Mouse (Mus musculus): ENCODE measurements at regions not wholly inside any gene's neighbourhood (a gene's known extent, or its start where the extent isn't known, plus 50 kb on each side); places are given as distances from the start of the nearest gene placed in this dataset.

GRCm38 (mm10) chr2:64534344-64534743, 436.5 kb upstream of the Fign start:
- Histone ChIP-seq H3K36me3 (no peaks in the 10 kb centered on the region), H3K9me3 (replicated peaks) (no peaks in the 10 kb centered on the region), H3K4me1 (0 out of 2 replicates have a peak, but pooled peaks cover 4% of the 10 kb centered on the region), H3K27me3 (replicated peaks) (no peaks in the 10 kb centered on the region), H3K27ac (replicated peaks) (no peak overlapping the region), H3K9ac (replicated peaks) (no peak overlapping the region), H3K4me2 (peak overlapping the region; percentile 26; the same call in 1 of the 2 replicates), H3K4me3 (replicated peaks) (no peak overlapping the region)
- ATAC-seq (ENCODE audit: low FRiP score), result no peak
- 47% methylated on average over 2 of the region's 2 CpGs for WGBS

GRCm38 (mm10) chr2:64522722-64523121, 424.9 kb upstream of the Fign start:
- H3K36me3 ChIP-seq, result no peaks in the 10 kb centered on the region
- H3K9me3 ChIP-seq (replicated peaks), result no peaks in the 10 kb centered on the region
- no peak overlapping the region for H3K4me2 ChIP-seq
- no peak for ATAC-seq (ENCODE audit: low FRiP score)
- 39% methylated on average over 3 of the region's 3 CpGs for WGBS
- H3K9ac ChIP-seq (replicated peaks), result no peak overlapping the region
- H3K4me1 ChIP-seq, result no peaks in the 10 kb centered on the region; the same call in 1 of the 2 replicates
- no peaks in the 10 kb centered on the region for H3K27me3 ChIP-seq (replicated peaks)
- no peak overlapping the region for H3K27ac ChIP-seq (replicated peaks)
- H3K4me3 ChIP-seq (replicated peaks), result no peak overlapping the region

- Histone ChIP-seq H3K27ac (replicated peaks) (no peak overlapping the region), H3K4me3 (replicated peaks) (no peak overlapping the region), H3K27me3 (replicated peaks) (no peaks in the 10 kb centered on the region), H3K9ac (replicated peaks) (no peak overlapping the region), H3K4me1 (no peaks in the 10 kb centered on the region; the same call in 1 of the 2 replicates), H3K4me2 (no peak overlapping the region), H3K9me3 (replicated peaks) (no peaks in the 10 kb centered on the region), H3K36me3 (no peaks in the 10 kb centered on the region)
- 36% methylated on average over 3 of the region's 3 CpGs for WGBS
- no peak for ATAC-seq (ENCODE audit: low FRiP score)
Observed at GRCm38 (mm10) chr2:64522233-64522632, 424.4 kb upstream of the Fign start.

- Histone ChIP-seq H3K27me3 (replicated peaks) (no peaks in the 10 kb centered on the region), H3K9me3 (replicated peaks) (0 out of 2 replicates have a peak, but pooled peaks cover 2% of the 10 kb centered on the region), H3K4me3 (replicated peaks) (no peak overlapping the region), H3K36me3 (no peaks in the 10 kb centered on the region), H3K4me2 (no peak overlapping the region), H3K4me1 (no peaks in the 10 kb centered on the region), H3K9ac (replicated peaks) (no peak overlapping the region), H3K27ac (replicated peaks) (no peak overlapping the region)
- no peak for ATAC-seq (ENCODE audit: low FRiP score)
Observed at GRCm38 (mm10) chr2:64495725-64496124, 397.9 kb upstream of the Fign start.

- Histone ChIP-seq H3K4me1 (peaks cover 26% of the 10 kb centered on the region), H3K36me3 (no peaks in the 10 kb centered on the region), H3K4me2 (peak overlapping the region; percentile 28), H3K4me3 (replicated peaks) (no peak overlapping the region), H3K9ac (replicated peaks) (no peak overlapping the region), H3K27ac (replicated peaks) (no peak overlapping the region), H3K9me3 (replicated peaks) (no peaks in the 10 kb centered on the region), H3K27me3 (replicated peaks) (no peaks in the 10 kb centered on the region)
- ATAC-seq (ENCODE audit: low FRiP score), result peak; percentile 76
- WGBS, result 38% methylated on average over 12 of the region's 12 CpGs
Observed at GRCm38 (mm10) chr2:64466412-64466970, 368.7 kb upstream of the Fign start.

- WGBS, result 25% methylated on average over 8 of the region's 8 CpGs
- Histone ChIP-seq H3K4me1 (peaks cover 22% of the 10 kb centered on the region), H3K27ac (replicated peaks) (no peak overlapping the region), H3K27me3 (replicated peaks) (no peaks in the 10 kb centered on the region), H3K4me3 (replicated peaks) (no peak overlapping the region), H3K36me3 (no peaks in the 10 kb centered on the region), H3K9me3 (replicated peaks) (no peaks in the 10 kb centered on the region), H3K9ac (replicated peaks) (no peak overlapping the region), H3K4me2 (no peak overlapping the region)
- ATAC-seq (ENCODE audit: low FRiP score), result peak; percentile 71
Observed at GRCm38 (mm10) chr2:64462466-64463114, 364.8 kb upstream of the Fign start.

GRCm38 (mm10) chr2:64462041-64462440, 364.2 kb upstream of the Fign start:
- no peaks in the 10 kb centered on the region for H3K36me3 ChIP-seq
- peak; percentile 9; the same call in 1 of the 2 replicates for ATAC-seq (ENCODE audit: low FRiP score)
- no peaks in the 10 kb centered on the region for H3K27me3 ChIP-seq (replicated peaks)
- H3K4me2 ChIP-seq, result no peak overlapping the region
- no peaks in the 10 kb centered on the region for H3K9me3 ChIP-seq (replicated peaks)
- H3K27ac ChIP-seq (replicated peaks), result no peak overlapping the region
- H3K9ac ChIP-seq (replicated peaks), result no peak overlapping the region
- peaks cover 22% of the 10 kb centered on the region for H3K4me1 ChIP-seq
- WGBS, result 61% methylated on average over 11 of the region's 11 CpGs
- H3K4me3 ChIP-seq (replicated peaks), result no peak overlapping the region

- Histone ChIP-seq H3K27me3 (replicated peaks) (no peaks in the 10 kb centered on the region), H3K9me3 (replicated peaks) (no peaks in the 10 kb centered on the region), H3K36me3 (no peaks in the 10 kb centered on the region), H3K27ac (replicated peaks) (no peak overlapping the region), H3K4me3 (replicated peaks) (no peak overlapping the region), H3K4me2 (no peak overlapping the region), H3K9ac (replicated peaks) (no peak overlapping the region), H3K4me1 (peaks cover 22% of the 10 kb centered on the region)
- WGBS, result 62% methylated on average over 9 of the region's 9 CpGs
- ATAC-seq (ENCODE audit: low FRiP score), result no peak
Observed at GRCm38 (mm10) chr2:64461636-64462035, 363.8 kb upstream of the Fign start.

GRCm38 (mm10) chr2:64458171-64458570, 360.3 kb upstream of the Fign start:
- H3K27me3 ChIP-seq (replicated peaks), result no peaks in the 10 kb centered on the region
- ATAC-seq (ENCODE audit: low FRiP score), result no peak
- no peaks in the 10 kb centered on the region for H3K36me3 ChIP-seq
- WGBS, result 60% methylated on average over 5 of the region's 5 CpGs
- H3K27ac ChIP-seq (replicated peaks), result no peak overlapping the region
- H3K9me3 ChIP-seq (replicated peaks), result no peaks in the 10 kb centered on the region
- no peak overlapping the region for H3K9ac ChIP-seq (replicated peaks)
- H3K4me2 ChIP-seq, result no peak overlapping the region
- peaks cover 9% of the 10 kb centered on the region; the same call in 1 of the 2 replicates for H3K4me1 ChIP-seq
- H3K4me3 ChIP-seq (replicated peaks), result no peak overlapping the region

- no peak overlapping the region for H3K4me3 ChIP-seq (replicated peaks)
- no peaks in the 10 kb centered on the region for H3K36me3 ChIP-seq
- H3K4me2 ChIP-seq, result no peak overlapping the region
- H3K27me3 ChIP-seq (replicated peaks), result no peaks in the 10 kb centered on the region
- no peak overlapping the region for H3K27ac ChIP-seq (replicated peaks)
- H3K4me1 ChIP-seq, result peaks cover 9% of the 10 kb centered on the region; the same call in 1 of the 2 replicates
- no peaks in the 10 kb centered on the region for H3K9me3 ChIP-seq (replicated peaks)
- H3K9ac ChIP-seq (replicated peaks), result no peak overlapping the region
- 25% methylated on average over 6 of the region's 6 CpGs for WGBS
- no peak for ATAC-seq (ENCODE audit: low FRiP score)
Observed at GRCm38 (mm10) chr2:64452690-64453089, 354.9 kb upstream of the Fign start.

GRCm38 (mm10) chr2:64451614-64452317, 353.9 kb upstream of the Fign start:
- WGBS, result 28% methylated on average over 12 of the region's 12 CpGs
- H3K27me3 ChIP-seq (replicated peaks), result no peaks in the 10 kb centered on the region
- no peaks in the 10 kb centered on the region for H3K36me3 ChIP-seq
- ATAC-seq (ENCODE audit: low FRiP score), result peak; percentile 68
- H3K4me3 ChIP-seq (replicated peaks), result no peak overlapping the region
- no peak overlapping the region for H3K9ac ChIP-seq (replicated peaks)
- no peak overlapping the region for H3K27ac ChIP-seq (replicated peaks)
- H3K9me3 ChIP-seq (replicated peaks), result no peaks in the 10 kb centered on the region
- H3K4me1 ChIP-seq, result peaks cover 9% of the 10 kb centered on the region; the same call in 1 of the 2 replicates
- H3K4me2 ChIP-seq, result peak overlapping the region; percentile 15; the same call in 1 of the 2 replicates

- H3K27ac ChIP-seq (replicated peaks), result no peak overlapping the region
- no peak overlapping the region for H3K9ac ChIP-seq (replicated peaks)
- 84% methylated on average over 3 of the region's 3 CpGs for WGBS
- no peaks in the 10 kb centered on the region for H3K27me3 ChIP-seq (replicated peaks)
- no peaks in the 10 kb centered on the region for H3K4me1 ChIP-seq
- H3K4me3 ChIP-seq (replicated peaks), result no peak overlapping the region
- no peaks in the 10 kb centered on the region for H3K36me3 ChIP-seq
- no peaks in the 10 kb centered on the region for H3K9me3 ChIP-seq (replicated peaks)
- no peak overlapping the region for H3K4me2 ChIP-seq
- ATAC-seq (ENCODE audit: low FRiP score), result no peak; the same call in 1 of the 2 replicates
Observed at GRCm38 (mm10) chr2:64443171-64443570, 345.3 kb upstream of the Fign start.
